Mouse (Mus musculus) small intestine, adult 2 months (tissue): Measurements from ENCODE around the gene Hist1h3e.

ENCODE experiments used
- CTCF ChIP-seq: fragments of 200-500 bp; IDR thresholded peaks from 2 replicates; pipeline ENCODE4 v1.5.1; 2012; ENCODE audit warnings: low read depth, mild to moderate bottlenecking, control low read depth, inconsistent platforms, low read length, moderate library complexity, mixed read lengths; ENCODE audit not compliant: insufficient replicate concordance, insufficient read length; ENCODE audit errors: extremely low read depth
- POLR2A ChIP-seq: fragments of 200-500 bp; IDR thresholded peaks from 2 replicates; pipeline ENCODE4 v1.6.1; 2012; ENCODE audit warnings: low read depth, mild to moderate bottlenecking, control low read depth, inconsistent platforms, low read length, moderate library complexity

GRCm38 (mm10) chr13:23518295-23518603 is 43.9 kb downstream of the Hist1h3e start:
- TF ChIP-seq CTCF = no peak
- TF ChIP-seq POLR2A = no peak
